Mouse (Mus musculus): ENCODE data around the gene Nsun7.

Gene Nsun7

GRCm38 (mm10) chr5:66279650-66280049, 20.0 kb downstream of the Nsun7 start:
- no peak for DNase-seq (ENCODE audit: low read depth, low spot score)

- DNase-seq (ENCODE audit: low read depth, low spot score), result no peak
Measured at GRCm38 (mm10) chr5:66280742-66281141, 21.0 kb downstream of the Nsun7 start.

GRCm38 (mm10) chr5:66294106-66294625, 34.5 kb downstream of the Nsun7 start:
- DNase-seq (ENCODE audit: low read depth, low spot score), result peak; percentile 20

- no peak for DNase-seq (ENCODE audit: low read depth, low spot score)
Measured at GRCm38 (mm10) chr5:66294952-66295351, 35.3 kb downstream of the Nsun7 start.

GRCm38 (mm10) chr5:66296116-66296515, 36.4 kb downstream of the Nsun7 start:
- DNase-seq (ENCODE audit: low read depth, low spot score), result no peak

- DNase-seq (ENCODE audit: low read depth, low spot score), result no peak
Measured at GRCm38 (mm10) chr5:66298856-66299255, 39.2 kb downstream of the Nsun7 start.

GRCm38 (mm10) chr5:66300576-66300975, 40.9 kb downstream of the Nsun7 start:
- no peak for DNase-seq (ENCODE audit: low read depth, low spot score)

- DNase-seq (ENCODE audit: low read depth, low spot score), result no peak
Measured at GRCm38 (mm10) chr5:66302085-66302815, 42.6 kb downstream of the Nsun7 start.

GRCm38 (mm10) chr5:66302873-66303272, 43.2 kb downstream of the Nsun7 start:
- no peak for DNase-seq (ENCODE audit: low read depth, low spot score)

GRCm38 (mm10) chr5:66304300-66305067, 44.8 kb downstream of the Nsun7 start:
- no peak for DNase-seq (ENCODE audit: low read depth, low spot score)

GRCm38 (mm10) chr5:66305511-66305910, 45.8 kb downstream of the Nsun7 start:
- DNase-seq (ENCODE audit: low read depth, low spot score), result no peak

- DNase-seq (ENCODE audit: low read depth, low spot score), result no peak
Measured at GRCm38 (mm10) chr5:66310328-66310727, 50.6 kb downstream of the Nsun7 start.

GRCm38 (mm10) chr5:66310806-66311205, 51.1 kb downstream of the Nsun7 start:
- DNase-seq (ENCODE audit: low read depth, low spot score), result no peak

GRCm38 (mm10) chr5:66315791-66316190, 56.1 kb downstream of the Nsun7 start:
- DNase-seq (ENCODE audit: low read depth, low spot score), result no peak

GRCm38 (mm10) chr5:66319341-66319740, 59.6 kb downstream of the Nsun7 start:
- DNase-seq (ENCODE audit: low read depth, low spot score), result peak; percentile 82

- DNase-seq (ENCODE audit: low read depth, low spot score), result no peak
Measured at GRCm38 (mm10) chr5:66319827-66320404, 60.2 kb downstream of the Nsun7 start.

GRCm38 (mm10) chr5:66323131-66323530, 63.4 kb downstream of the Nsun7 start:
- DNase-seq (ENCODE audit: low read depth, low spot score), result no peak

GRCm38 (mm10) chr5:66323603-66324002, 63.9 kb downstream of the Nsun7 start:
- DNase-seq (ENCODE audit: low read depth, low spot score), result no peak

- peak; percentile 15 for DNase-seq (ENCODE audit: low read depth, low spot score)
Measured at GRCm38 (mm10) chr5:66326395-66326794, 66.7 kb downstream of the Nsun7 start.

- DNase-seq (ENCODE audit: low read depth, low spot score), result no peak
Measured at GRCm38 (mm10) chr5:66327949-66328726, 68.4 kb downstream of the Nsun7 start.

GRCm38 (mm10) chr5:66328766-66329165, 69.1 kb downstream of the Nsun7 start:
- DNase-seq (ENCODE audit: low read depth, low spot score), result no peak

GRCm38 (mm10) chr5:66330806-66331205, 71.1 kb downstream of the Nsun7 start:
- no peak for DNase-seq (ENCODE audit: low read depth, low spot score)

Measured in CD4-positive, CD25-positive, alpha-beta regulatory T cell, adult 2 months (primary cell).